Mouse (Mus musculus) urinary bladder, postnatal 0 days (tissue): ENCODE data around the gene Ranbp1. TPM values are rescaled to one million over a fixed set of nuclear protein-coding genes. Genes with fewer than 3 reads are reported as not detected.
A peak's percentile ranks its signal among the peaks of the same experiment; 100 is the strongest.

Experiments
- microRNA counts: library from miRNA; unstranded; fragments of <30 nt; microRNA quantifications from one replicate; lab custom pipeline; 2016
- microRNA-seq: library from miRNA; unstranded; fragments of <30 nt; microRNA quantifications from one replicate; pipeline ENCODE4, GENCODE M21; 2016
- polyA plus RNA-seq: library from polyadenylated mRNA; unstranded; fragments of >200 nt; fragmentation: Nextera tagmentation; extraction: Ambion mirVana; gene quantifications from 2 replicates; pipeline ENCODE4 v1.2.1, GENCODE M21; 2015

Gene Ranbp1
- 225 and 297 TPM in 2 replicates for polyA plus RNA-seq

DNA sequence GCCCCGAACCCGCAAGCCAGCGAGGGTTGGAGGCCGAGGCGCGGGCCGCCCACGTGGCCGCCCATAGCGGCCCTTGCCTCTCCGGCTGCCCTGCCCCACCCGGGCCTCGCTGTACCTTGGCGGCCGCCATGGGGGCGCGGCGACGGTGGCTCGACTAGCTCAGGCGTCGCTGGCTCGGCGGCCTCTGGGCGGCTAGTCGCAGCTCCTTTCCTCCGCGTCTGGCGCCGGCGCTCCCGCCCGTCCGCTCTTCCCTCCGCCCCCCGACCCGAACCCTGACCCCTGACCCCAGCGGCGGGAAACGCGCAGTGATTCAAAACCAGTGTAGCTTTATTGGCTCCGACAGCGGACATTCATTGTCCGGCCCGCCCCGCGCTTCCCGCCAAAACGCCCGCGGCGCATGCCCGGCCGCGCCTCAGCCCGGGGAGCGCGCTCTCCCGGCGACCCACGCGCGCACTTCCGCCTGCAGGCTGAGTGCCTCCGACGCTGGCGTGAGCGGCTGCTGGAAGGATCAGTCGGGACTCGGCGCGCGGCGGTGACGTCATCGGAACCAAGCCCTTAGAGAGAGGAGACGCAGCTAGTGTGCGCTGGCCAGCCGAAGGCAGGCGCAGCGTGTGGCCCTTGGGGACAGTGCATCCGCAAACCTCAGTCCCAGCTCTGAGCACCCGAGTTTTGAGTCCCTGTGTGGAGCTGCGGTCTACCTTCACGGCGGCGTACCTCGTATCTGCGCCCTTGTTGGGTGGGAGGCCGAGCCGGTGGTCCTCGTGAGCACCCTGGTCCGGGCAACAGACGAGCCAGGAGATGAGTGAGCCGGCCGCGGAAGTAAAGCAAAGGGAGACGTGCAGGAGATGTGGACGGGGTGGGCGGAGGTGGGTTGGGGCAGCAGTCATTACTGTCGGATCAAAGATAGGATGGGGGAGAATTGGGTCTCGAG lies at the start of gene Ranbp1, which contains the start of gene Trmt2a:
Ranbp1 (minus strand) TSS at position 300 of the 931 bp plus-strand sequence.
Trmt2a (plus strand) TSS at position 247 of the 931 bp plus-strand sequence.

DNA sequence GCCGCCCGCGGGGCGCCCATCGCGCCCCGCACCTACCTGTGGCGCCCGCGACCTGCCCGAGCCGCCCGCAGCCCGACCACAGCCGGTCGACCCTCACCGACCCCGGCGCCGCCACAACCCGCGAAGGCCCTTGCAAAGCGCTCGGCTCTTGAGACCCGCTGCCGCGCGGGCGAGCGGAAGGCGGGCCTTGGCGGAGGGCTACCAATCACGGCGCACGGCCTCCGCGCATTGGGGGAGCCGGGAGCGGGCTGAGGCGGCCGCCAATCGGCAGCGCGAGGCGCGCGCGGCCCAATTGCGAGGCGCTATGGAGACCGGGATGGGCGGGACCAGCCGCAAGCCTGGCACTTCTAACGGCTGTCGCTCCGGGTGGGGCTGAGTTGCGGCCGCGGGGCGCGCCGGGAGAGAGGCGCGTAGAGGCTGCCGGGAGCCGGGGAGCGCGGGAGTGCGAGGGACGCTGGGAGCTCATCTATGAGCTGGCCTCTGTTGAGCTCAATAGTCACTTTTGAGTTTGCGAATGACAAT lies 40.6 kb upstream of the Ranbp1 start, which contains the start of gene Dgcr8:
Dgcr8 (minus strand) TSS at position 180 of the 522 bp plus-strand sequence.

DNA sequence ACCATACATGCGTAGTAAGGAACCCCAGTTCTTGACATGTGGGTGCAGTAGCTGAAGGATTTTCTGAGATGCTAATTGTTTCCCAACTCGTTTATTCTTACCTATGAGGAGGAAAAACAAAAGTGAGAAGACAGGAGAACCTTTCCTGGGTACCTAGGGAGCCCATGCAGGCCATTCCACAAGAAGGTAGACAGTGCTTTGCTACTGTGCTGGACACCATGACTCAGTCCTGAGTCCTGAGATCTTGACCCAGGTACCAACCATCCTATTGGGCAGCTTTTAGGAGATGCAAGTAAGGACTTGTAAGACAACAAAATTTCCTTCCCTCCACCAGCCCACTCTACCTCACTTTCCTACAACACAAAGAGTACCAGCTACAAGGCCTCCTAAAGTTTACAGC lies 9.7 kb upstream of the Ranbp1 start, which contains the start of gene Gm49776:
Gm49776 (minus strand) TSS at position 101 of the 400 bp plus-strand sequence.

DNA sequence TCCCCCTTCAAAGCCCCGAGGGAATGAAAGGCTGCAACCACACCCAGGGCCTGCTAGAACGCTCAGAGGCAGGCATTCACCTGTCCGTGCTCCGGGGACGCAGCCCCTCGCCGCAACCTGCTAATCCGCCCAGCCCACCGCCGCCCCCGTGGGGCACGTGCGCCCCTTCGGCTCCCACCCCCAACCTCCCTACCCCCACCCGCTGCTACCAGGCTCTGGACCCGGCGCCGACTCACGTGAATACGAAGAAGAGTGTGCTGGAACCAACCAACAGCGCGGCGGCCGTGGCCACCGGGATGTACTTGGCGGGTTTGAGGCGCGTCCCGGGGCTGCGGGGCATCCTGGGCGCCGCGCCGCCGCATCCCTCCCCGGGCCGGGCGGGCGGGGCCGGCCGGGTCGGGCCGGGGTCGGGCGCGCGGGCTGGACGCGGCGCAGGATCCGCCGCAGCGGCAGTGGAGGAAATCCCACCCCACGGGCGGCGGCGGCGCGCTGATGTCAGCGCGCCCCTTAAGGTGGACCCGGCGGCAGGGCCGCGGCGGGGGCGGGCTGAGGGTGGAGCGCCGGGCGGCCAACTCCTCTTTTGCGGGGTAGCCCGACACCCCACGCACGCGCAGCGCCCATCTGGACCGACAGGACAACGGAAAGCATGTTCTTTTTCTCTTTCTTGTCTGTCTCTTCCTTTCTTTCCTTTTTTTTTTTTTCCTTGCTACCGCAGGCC lies 13.7 kb downstream of the Ranbp1 start, which contains the start of gene Zdhhc8:
Zdhhc8 (minus strand) TSS at position 466 of the 718 bp plus-strand sequence.

DNA sequence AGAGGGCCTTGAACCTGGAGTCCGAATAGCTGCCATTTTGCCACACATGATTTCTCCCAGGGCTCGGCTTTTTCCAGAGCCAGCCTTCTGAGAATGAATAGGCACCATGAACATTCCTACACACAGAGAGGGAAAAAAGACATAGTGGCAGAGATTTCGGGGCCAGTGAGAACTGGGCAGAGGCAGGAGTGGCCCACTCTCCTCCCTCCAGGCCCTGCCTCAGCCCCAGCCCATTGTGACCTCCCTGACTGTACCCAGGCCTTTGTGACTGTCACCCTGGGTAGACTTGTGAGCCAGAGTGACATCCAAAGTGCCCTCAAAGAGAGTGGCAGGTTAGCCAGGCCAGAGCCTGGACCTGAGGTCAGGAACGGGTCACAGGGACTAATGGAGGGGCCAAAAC lies 31.0 kb downstream of the Ranbp1 start, which contains the start of gene Ccdc188:
Ccdc188 (plus strand) TSS at position 301 of the 400 bp plus-strand sequence.

MicroRNAs within 50 kb of the gene (microRNA counts, 519-probe panel; counts per million panel counts)
- microRNA mmu-miR-1306 (lab: Ali Mortazavi, UCI): 1,338 counts per million, percentile 8 among the panel's probes with 10 or more counts

Small RNA genes within 50 kb of the gene (microRNA-seq; reads per million reads assigned to microRNA genes)
- gene Gm24572 (not detected), gene Mir1306 (135 reads per million, percentile 50 among the genes with 10 or more reads in this experiment)

Other genes starting within 250 kb of the Ranbp1 start
- 253 and 287 TPM in 2 replicates for gene Dgcr6, start 195.9 kb downstream of the Ranbp1 start, polyA plus RNA-seq
- 15.0 and 19.2 TPM in 2 replicates for gene Prodh, start 158.5 kb downstream of the Ranbp1 start, polyA plus RNA-seq
- 13.5 and 16.2 TPM in 2 replicates for gene Rtn4r, start 121.1 kb downstream of the Ranbp1 start, polyA plus RNA-seq
- not detected in 2 replicates for gene Ccdc188, start 30.9 kb downstream of the Ranbp1 start, polyA plus RNA-seq
- 13.8 and 14.6 TPM in 2 replicates for gene Zdhhc8, start 13.6 kb downstream of the Ranbp1 start, polyA plus RNA-seq
- 43.9 and 45.4 TPM in 2 replicates for gene Trmt2a, start 53 bp downstream of the Ranbp1 start, polyA plus RNA-seq
- 1.3 TPM in 1 of 2 replicates, not detected in the other for gene Gm49776, start 9.6 kb upstream of the Ranbp1 start, polyA plus RNA-seq
- 11.5 and 11.7 TPM in 2 replicates for gene Dgcr8, start 40.5 kb upstream of the Ranbp1 start, polyA plus RNA-seq
- gene Tango2, start 99.4 kb upstream of the Ranbp1 start, polyA plus RNA-seq: 27.0 and 27.2 TPM in 2 replicates
- gene Arvcf, start 99.5 kb upstream of the Ranbp1 start, polyA plus RNA-seq: 5.0 and 6.0 TPM in 2 replicates
- gene Txnrd2, start 177.7 kb upstream of the Ranbp1 start, polyA plus RNA-seq: 18.6 and 18.8 TPM in 2 replicates
- gene Comt, start 178.1 kb upstream of the Ranbp1 start, polyA plus RNA-seq: 163 and 182 TPM in 2 replicates
- gene Gnb1l, start 250.0 kb upstream of the Ranbp1 start, polyA plus RNA-seq: 9.1 and 11.1 TPM in 2 replicates